Mouse (Mus musculus): ENCODE data around the gene Sult6b1.
A peak's percentile ranks its signal among the peaks of the same experiment; 100 is the strongest.

Sult6b1 gene

GRCm38 (mm10) chr17:78883291-78883690 is 23.5 kb downstream of the Sult6b1 start:
- no peak for DNase-seq (ENCODE audit: low spot score)

- DNase-seq (ENCODE audit: low spot score): peak; percentile 84
Observed at GRCm38 (mm10) chr17:78882401-78883112, 24.2 kb downstream of the Sult6b1 start, which contains the start of gene Eif2ak2. TSS of gene Eif2ak2 (minus strand) at chr17:78882573.

GRCm38 (mm10) chr17:78881878-78882304 is 24.9 kb downstream of the Sult6b1 start:
- no peak for DNase-seq (ENCODE audit: low spot score)

GRCm38 (mm10) chr17:78873886-78874285 is 32.9 kb downstream of the Sult6b1 start:
- DNase-seq (ENCODE audit: low spot score): no peak

DNA sequence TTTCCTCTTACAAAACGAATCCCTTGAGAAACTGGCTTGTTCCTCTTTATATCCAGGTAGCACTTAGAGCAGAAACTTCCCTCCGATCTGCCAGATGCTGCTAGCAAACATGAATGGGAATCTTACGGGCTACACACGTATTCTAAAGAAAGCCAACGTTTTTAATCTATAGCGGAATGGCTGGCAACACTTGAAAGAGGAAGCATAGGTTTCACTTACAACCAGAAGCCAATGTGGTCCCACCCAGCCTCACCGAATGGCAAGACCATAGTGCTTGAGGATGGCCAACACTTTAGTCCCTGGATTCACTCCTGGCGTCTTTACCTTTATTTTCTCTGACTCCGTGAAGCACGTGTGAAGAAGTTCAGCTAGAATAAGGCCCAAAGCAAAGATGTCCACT is 50.5 kb downstream of the Sult6b1 start:
- DNase-seq (ENCODE audit: low spot score): no peak

DNA sequence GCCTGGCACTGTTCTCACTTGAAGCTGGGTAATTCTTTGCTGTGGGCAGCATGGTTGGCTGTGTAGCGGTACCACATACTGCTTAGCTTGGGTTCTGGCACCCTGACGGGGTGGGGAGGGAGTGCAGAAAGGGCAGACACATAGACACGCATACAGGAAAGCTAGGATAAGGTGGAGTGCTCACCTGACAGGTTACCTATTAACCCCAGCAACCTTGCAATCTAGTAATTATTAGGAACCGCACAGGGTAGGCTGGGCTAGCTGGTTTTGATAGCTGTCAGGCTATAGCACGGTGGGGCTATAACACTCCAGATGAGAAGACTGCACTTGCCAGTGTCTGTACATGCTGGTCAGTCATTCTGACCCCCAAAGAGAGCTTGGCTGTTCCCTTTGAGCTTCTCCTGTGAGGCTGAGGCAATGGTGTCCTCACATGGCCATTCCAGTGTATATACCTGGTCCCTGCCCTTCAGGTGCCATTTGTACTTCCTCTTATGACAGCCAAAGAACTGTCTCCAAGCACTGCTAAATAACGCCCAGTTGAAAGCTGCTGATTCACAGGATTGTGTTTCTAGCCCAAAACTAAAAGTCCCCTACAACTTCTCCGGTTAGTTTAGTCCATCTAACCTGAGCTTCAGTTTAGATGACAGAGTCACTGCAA is 64.4 kb downstream of the Sult6b1 start:
- no peak for DNase-seq (ENCODE audit: low spot score)

- DNase-seq (ENCODE audit: low spot score): peak; percentile 19
Observed at GRCm38 (mm10) chr17:78836056-78836455, 70.7 kb downstream of the Sult6b1 start.

GRCm38 (mm10) chr17:78834856-78835835 is 71.6 kb downstream of the Sult6b1 start, which contains the start of the genes Heatr5b and Gpatch11:
TSS of gene Heatr5b (minus strand) at chr17:78835364.
TSS of gene Gpatch11 (plus strand) at chr17:78835567.
- DNase-seq (ENCODE audit: low spot score): peak; percentile 99

Data from embryo, embryonic 10.5 days (tissue).